Mouse (Mus musculus) kidney, postnatal 10 days (tissue): ENCODE measurements at regions not wholly inside any gene's neighbourhood (a gene's known extent, or its start where the extent isn't known, plus 50 kb on each side); places are given as distances from the start of the nearest gene placed in this dataset.

Experiments
- DNase-seq: peaks from one replicate; pipeline ENCODE4 v3.0.0; 2021; ENCODE audit warnings: mixed read lengths

- no peak for DNase-seq
Measured at GRCm38 (mm10) chr16:85347621-85348020, 174.1 kb upstream of the App start.

GRCm38 (mm10) chr16:85336495-85337119 is 163.0 kb upstream of the App start:
- no peak for DNase-seq

GRCm38 (mm10) chr16:85333543-85333942 is 160.0 kb upstream of the App start:
- peak; percentile 52 for DNase-seq

GRCm38 (mm10) chr16:85312018-85312417 is 138.5 kb upstream of the App start:
- DNase-seq = no peak

GRCm38 (mm10) chr16:85309493-85309892 is 135.9 kb upstream of the App start:
- DNase-seq = no peak

- DNase-seq = no peak
Measured at GRCm38 (mm10) chr16:85308429-85308828, 134.9 kb upstream of the App start.

- DNase-seq = no peak
Measured at GRCm38 (mm10) chr16:85307940-85308339, 134.4 kb upstream of the App start.

- no peak for DNase-seq
Measured at GRCm38 (mm10) chr16:85300092-85300853, 126.7 kb upstream of the App start.

GRCm38 (mm10) chr16:85298559-85298958 is 125.0 kb upstream of the App start:
- DNase-seq = no peak

- DNase-seq = no peak
Measured at GRCm38 (mm10) chr16:85290986-85291952, 117.7 kb upstream of the App start.

GRCm38 (mm10) chr16:85277862-85278261 is 104.3 kb upstream of the App start:
- DNase-seq = no peak

GRCm38 (mm10) chr16:85269681-85270080 is 96.1 kb upstream of the App start:
- no peak for DNase-seq

- no peak for DNase-seq
Measured at GRCm38 (mm10) chr16:85259838-85260237, 86.3 kb upstream of the App start.

- DNase-seq = no peak
Measured at GRCm38 (mm10) chr16:85247301-85247700, 73.7 kb upstream of the App start.

- no peak for DNase-seq
Measured at GRCm38 (mm10) chr16:85233037-85233436, 59.5 kb upstream of the App start.

GRCm38 (mm10) chr16:85231908-85232467 is 58.4 kb upstream of the App start:
- no peak for DNase-seq

- no peak for DNase-seq
Measured at GRCm38 (mm10) chr16:85231330-85231729, 57.8 kb upstream of the App start.

- no peak for DNase-seq
Measured at GRCm38 (mm10) chr16:85224325-85224724, 50.8 kb upstream of the App start.
